Mouse (Mus musculus) midbrain, postnatal 0 days (tissue): ENCODE results near the gene Grb14. TPM values are rescaled to one million over a fixed set of nuclear protein-coding genes. Genes with fewer than 3 reads are reported as not detected.
A peak's percentile ranks its signal among the peaks of the same experiment; 100 is the strongest.

Experiments used
- ATAC-seq: fragments of 200-750 bp; cut with Nextera tagmentation; 2 replicates; pipeline ENCODE4 v1.8.0; 2017; ENCODE audit warnings: moderate number of reproducible peaks, mild to moderate bottlenecking, moderate TSS enrichment, moderate library complexity; ENCODE audit not compliant: low FRiP score
- DNase-seq: peaks from one replicate; pipeline ENCODE4 v3.0.0-alpha.2; 2015; ENCODE audit warnings: low spot score
- H3K27ac ChIP-seq: fragments of 300-500 bp; sonication (generic); 2 replicates; pipeline ENCODE4 v1.5.1; 2014; ENCODE audit warnings: low read depth, mild to moderate bottlenecking, low read length, mixed read lengths
- H3K27me3 ChIP-seq: fragments of 300-500 bp; sonication (generic); 2 replicates; pipeline ENCODE4 v1.6.1; 2014; ENCODE audit warnings: low read length, control low read depth, mixed read lengths; ENCODE audit not compliant: insufficient read depth
- H3K36me3 ChIP-seq: fragments of 300-500 bp; sonication (generic); 2 replicates; pipeline ENCODE4 v1.6.1; 2014; ENCODE audit warnings: low read length, control low read depth, mixed read lengths; ENCODE audit not compliant: insufficient read depth
- H3K4me1 ChIP-seq: fragments of 300-500 bp; sonication (generic); 2 replicates; pipeline ENCODE4 v1.6.1; 2014; ENCODE audit warnings: mild to moderate bottlenecking, control low read depth, antibody characterized with exemption, low read length, mixed read lengths; ENCODE audit not compliant: insufficient read depth
- H3K4me2 ChIP-seq: fragments of 300-500 bp; sonication (generic); 2 replicates; pipeline ENCODE4 v1.6.1; 2014; ENCODE audit warnings: low read depth, mild to moderate bottlenecking, low read length, mixed read lengths; ENCODE audit not compliant: poor library complexity, severe bottlenecking
- H3K4me3 ChIP-seq: fragments of 300-500 bp; sonication (generic); 2 replicates; pipeline ENCODE4 v1.5.1; 2014; ENCODE audit warnings: low read depth, mild to moderate bottlenecking, low read length, moderate library complexity
- H3K9ac ChIP-seq: fragments of 300-500 bp; sonication (generic); replicated peaks from 2 replicates; pipeline ENCODE4 v1.6.1; 2014; ENCODE audit warnings: mild to moderate bottlenecking, low read length, moderate library complexity, mixed read lengths; ENCODE audit not compliant: poor library complexity, severe bottlenecking
- H3K9me3 ChIP-seq: fragments of 300-500 bp; sonication (generic); 2 replicates; pipeline ENCODE4 v1.6.1; 2016; ENCODE audit warnings: low read length, control low read depth
- CTCF ChIP-seq: IDR thresholded peaks from 2 replicates; pipeline ENCODE4 v1.5.1; 2016; ENCODE audit warnings: antibody characterized with exemption, mild to moderate bottlenecking
- WGBS: fragments of 180-500 bp; shearing (Covaris S2); extraction: QIAGEN DNeasy Blood & Tissue Kit; methylation state at CpG from one replicate; pipeline ENCODE4 v1.1.7; 2014; 5-methylcytosine and 5-hydroxymethylcytosine counted together
- polyA plus RNA-seq: library from polyadenylated mRNA; unstranded; fragments of >200 nt; fragmentation: Nextera tagmentation; extraction: Ambion mirVana; gene quantifications from 2 replicates; pipeline ENCODE4 v1.2.1, GENCODE M21; 2015
- total RNA-seq: library from RNA; depleted of rRNA; stranded (reverse); fragments of >200 nt; gene quantifications from 2 replicates; pipeline ENCODE4 v1.2.3, GENCODE M21; 2014

Gene Grb14
- total and polyA plus RNA-seq, 2 experiments from 2014 or later, result 24.7 to 35.5 TPM

GRCm38 (mm10) chr2:64920879-64921278 is 103.9 kb downstream of the Grb14 start:
- no peak overlapping the region for H3K4me2 ChIP-seq
- no peaks in the 10 kb centered on the region for H3K27me3 ChIP-seq
- DNase-seq, result no peak
- H3K4me3 ChIP-seq, result no peak overlapping the region
- no peaks in the 10 kb centered on the region for H3K9me3 ChIP-seq
- no peaks in the 10 kb centered on the region for H3K36me3 ChIP-seq
- no peak for TF ChIP-seq CTCF
- 38% methylated on average over 5 of the region's 5 CpGs for WGBS
- H3K4me1 ChIP-seq, result no peaks in the 10 kb centered on the region
- ATAC-seq, result no peak
- H3K27ac ChIP-seq, result no peak overlapping the region
- no peak overlapping the region for H3K9ac ChIP-seq

GRCm38 (mm10) chr2:64915448-64915847 is 109.3 kb downstream of the Grb14 start:
- WGBS, result 41% methylated on average over 6 of the region's 6 CpGs
- Histone ChIP-seq H3K9ac (no peak overlapping the region), H3K36me3 (no peaks in the 10 kb centered on the region), H3K9me3 (no peaks in the 10 kb centered on the region), H3K4me2 (no peak overlapping the region), H3K27me3 (no peaks in the 10 kb centered on the region), H3K4me1 (no peaks in the 10 kb centered on the region), H3K27ac (no peak overlapping the region), H3K4me3 (no peak overlapping the region)
- TF ChIP-seq CTCF, result peak; percentile 83
- DNase-seq, result peak; percentile 79
- ATAC-seq, result peak; percentile 81

GRCm38 (mm10) chr2:64904877-64905276 is 119.9 kb downstream of the Grb14 start:
- no peak overlapping the region for H3K9ac ChIP-seq
- no peaks in the 10 kb centered on the region for H3K27me3 ChIP-seq
- 0 out of 2 replicates have a peak, but pooled peaks have one; percentile 52 for ATAC-seq
- H3K4me1 ChIP-seq, result no peaks in the 10 kb centered on the region
- H3K4me3 ChIP-seq, result no peak overlapping the region
- H3K36me3 ChIP-seq, result no peaks in the 10 kb centered on the region
- DNase-seq, result peak; percentile 78
- 78% methylated on average over 5 of the region's 5 CpGs for WGBS
- no peak overlapping the region for H3K4me2 ChIP-seq
- peak; percentile 86 for TF ChIP-seq CTCF
- no peaks in the 10 kb centered on the region for H3K9me3 ChIP-seq
- H3K27ac ChIP-seq, result no peak overlapping the region

GRCm38 (mm10) chr2:64897844-64898243 is 126.9 kb downstream of the Grb14 start:
- TF ChIP-seq CTCF, result no peak
- no peaks in the 10 kb centered on the region for H3K36me3 ChIP-seq
- no peak overlapping the region for H3K27ac ChIP-seq
- no peak for DNase-seq
- no peak overlapping the region for H3K4me2 ChIP-seq
- no peaks in the 10 kb centered on the region for H3K27me3 ChIP-seq
- no peak overlapping the region for H3K4me3 ChIP-seq
- no peaks in the 10 kb centered on the region for H3K9me3 ChIP-seq
- 74% methylated on average over 5 of the region's 5 CpGs for WGBS
- no peaks in the 10 kb centered on the region for H3K4me1 ChIP-seq
- H3K9ac ChIP-seq, result no peak overlapping the region
- ATAC-seq, result no peak

GRCm38 (mm10) chr2:64893233-64893632 is 131.6 kb downstream of the Grb14 start:
- WGBS, result 67% methylated on average over 7 of the region's 7 CpGs
- no peak overlapping the region for H3K4me3 ChIP-seq
- no peak for ATAC-seq

GRCm38 (mm10) chr2:64887098-64887757 is 137.6 kb downstream of the Grb14 start:
- WGBS, result 13% methylated on average over 6 of the region's 6 CpGs
- TF ChIP-seq CTCF, result no peak
- H3K36me3 ChIP-seq, result no peaks in the 10 kb centered on the region
- H3K27ac ChIP-seq, result 0 out of 2 replicates have a peak overlapping the region, but pooled peaks have one; percentile 2
- no peaks in the 10 kb centered on the region for H3K9me3 ChIP-seq
- no peaks in the 10 kb centered on the region for H3K27me3 ChIP-seq
- ATAC-seq, result peak; percentile 49; the same call in 1 of the 2 replicates
- DNase-seq, result peak; percentile 12
- no peak overlapping the region for H3K9ac ChIP-seq
- no peak overlapping the region for H3K4me2 ChIP-seq
- no peak overlapping the region for H3K4me3 ChIP-seq
- no peaks in the 10 kb centered on the region for H3K4me1 ChIP-seq

More at GRCm38 (mm10) chr2:64893233-64893632, 131.6 kb downstream of the Grb14 start:
- H3K36me3 ChIP-seq, result no peaks in the 10 kb centered on the region
- H3K9me3 ChIP-seq, result no peaks in the 10 kb centered on the region
- H3K9ac ChIP-seq, result no peak overlapping the region
- H3K27ac ChIP-seq, result no peak overlapping the region
- peak; percentile 42 for TF ChIP-seq CTCF
- DNase-seq, result no peak
- H3K4me1 ChIP-seq, result no peaks in the 10 kb centered on the region
- H3K4me2 ChIP-seq, result no peak overlapping the region
- no peaks in the 10 kb centered on the region for H3K27me3 ChIP-seq
